Mouse (Mus musculus): ENCODE data around the gene Llph.

The Llph gene

DNA sequence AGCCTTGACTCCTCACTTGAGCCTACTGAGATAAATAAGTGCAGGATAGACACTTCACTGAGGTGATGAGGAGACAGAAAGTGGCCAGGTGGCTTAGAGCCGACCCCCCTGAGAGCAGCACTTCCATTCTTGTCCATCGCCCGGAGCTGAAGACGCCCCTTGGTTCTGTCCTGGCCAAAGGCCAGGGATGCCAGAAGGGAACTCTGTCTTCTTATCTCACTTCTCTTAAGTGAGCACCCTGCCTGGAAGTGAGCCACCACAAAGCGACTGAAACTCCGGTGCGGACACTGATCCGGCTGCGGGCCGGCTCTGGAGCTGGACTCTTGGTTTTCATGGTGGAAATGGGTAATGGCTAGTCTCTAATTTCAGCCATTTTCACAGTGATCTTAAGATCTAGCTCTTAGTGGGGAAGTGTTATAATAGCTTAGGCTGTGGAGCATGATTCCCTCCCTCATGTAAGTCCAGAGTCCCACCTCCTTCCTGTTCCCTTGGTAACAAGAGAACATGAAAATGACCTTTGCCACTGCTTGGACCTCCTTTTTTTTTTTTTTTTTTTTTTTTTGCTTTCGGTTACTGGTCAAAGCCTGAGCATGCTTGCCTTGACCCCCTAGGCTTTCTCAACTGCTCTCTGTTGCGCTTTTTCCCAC, 52.7 kb downstream of the Llph start:
- no peak for DNase-seq (ENCODE audit: low read depth, low spot score)

DNA sequence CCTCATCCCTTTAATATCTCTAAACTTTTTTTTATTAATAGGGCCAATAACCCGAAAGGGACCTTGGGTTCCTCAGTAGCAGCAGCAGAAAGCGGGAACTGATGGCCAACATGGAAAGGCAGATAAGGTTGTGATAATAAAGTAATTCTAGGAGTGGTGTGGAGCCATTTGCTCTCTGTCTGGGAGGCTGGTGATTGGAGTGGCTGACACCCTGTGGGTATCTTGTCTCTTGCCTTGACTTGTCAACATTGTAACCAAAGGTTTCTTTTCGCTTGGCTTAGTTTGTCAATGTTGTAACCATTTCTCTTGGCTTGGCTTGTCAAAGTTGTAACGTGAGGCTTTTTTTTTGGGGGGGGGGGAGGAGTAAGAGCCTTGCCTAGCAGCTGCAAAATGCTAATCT, 53.5 kb downstream of the Llph start:
- no peak for DNase-seq (ENCODE audit: low read depth, low spot score)

DNA sequence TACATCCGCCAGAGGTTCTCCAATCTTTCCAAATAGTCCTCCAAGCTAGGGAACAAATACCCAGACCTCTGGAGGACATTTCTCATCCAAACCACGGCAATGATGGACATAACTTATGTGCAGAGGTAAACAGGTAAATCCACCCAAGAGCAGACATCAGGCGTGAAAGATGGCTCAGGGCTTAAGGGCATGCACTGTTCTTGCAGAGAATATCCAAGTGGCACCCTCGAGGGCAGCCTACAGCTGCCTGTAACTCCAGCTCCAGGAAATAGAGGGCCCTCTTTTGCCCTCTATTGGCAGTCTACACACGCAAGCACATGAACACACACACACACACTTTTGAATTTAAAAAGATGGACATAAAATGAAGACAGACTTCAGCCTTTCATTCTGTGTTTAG, 54.8 kb downstream of the Llph start:
- no peak for DNase-seq (ENCODE audit: low read depth, low spot score)

Measured in A20 (cell line).